Comparison of ENCODE assay signal across 8 mouse cellular contexts in the genomic region with DNA sequence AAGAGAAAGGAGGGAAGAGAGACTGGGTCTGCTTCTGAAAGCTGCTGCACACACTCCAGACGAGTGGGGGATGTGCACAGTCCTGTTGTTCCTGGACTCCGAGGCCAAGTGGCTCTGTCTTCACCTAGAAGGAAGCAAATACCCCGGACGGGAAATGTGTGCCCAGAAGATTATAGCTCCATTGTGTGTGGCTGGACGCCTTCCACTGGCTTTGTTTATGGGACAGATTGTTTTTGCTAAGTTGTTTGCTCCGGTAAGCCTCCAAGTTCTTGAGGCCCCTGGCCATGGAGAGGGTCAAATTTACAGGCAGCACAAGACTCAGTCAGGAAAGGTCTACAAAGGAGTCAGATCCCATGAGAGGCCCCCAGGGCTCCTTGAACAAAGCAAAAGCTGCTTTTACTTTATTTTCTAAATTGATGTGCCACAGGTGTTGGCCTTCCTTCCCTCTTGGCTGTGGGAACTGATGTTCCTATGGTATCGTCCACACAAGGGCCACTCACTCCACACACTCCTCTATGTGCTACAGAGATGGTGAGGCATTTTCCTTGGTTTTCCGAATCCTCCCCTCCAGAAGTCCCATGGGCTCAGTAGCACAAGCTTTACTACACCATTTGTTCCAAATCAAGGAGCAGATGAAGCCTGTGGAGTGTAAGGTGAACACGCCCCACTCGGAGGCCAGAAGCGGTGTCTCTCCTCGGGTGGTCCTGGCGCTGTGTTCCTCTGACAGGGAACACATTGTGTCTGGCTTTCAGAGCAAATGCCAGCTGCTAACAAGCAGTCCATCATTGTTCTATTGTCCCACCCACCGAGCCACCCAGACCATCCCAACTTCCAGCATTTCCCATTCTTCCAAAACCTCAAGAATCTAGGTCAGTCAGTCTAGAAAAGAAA. TPM values are rescaled to one million over a fixed set of nuclear protein-coding genes. Genes with fewer than 3 reads are reported as not detected.
DNase-seq lines count a peak whose midpoint lies in the region; TF ChIP-seq lines count a peak whose summit lies in the region.

No protein-coding gene starts in this region.

- TF ChIP-seq CTCF in layer of hippocampus, adult 2 months (conservative IDR thresholded peaks at IDR 0.05), result 0 out of 2 replicates have a peak, but pooled peaks have one; percentile 3

- peak overlapping the region; percentile 64 for H3K27ac ChIP-seq in layer of hippocampus, adult 2 months

- DNase-seq in layer of hippocampus, adult 2 months (ENCODE audit: low spot score in 2 of 2), result no peak
- no peak for DNase-seq in layer of hippocampus, adult 9-11 months
- peak; percentile 72 to 83 for DNase-seq in heart, adult 9 months (ENCODE audit: low spot score in 2 of 2)
- DNase-seq in kidney, postnatal 14 days, result peak; percentile 69
- peak; percentile 93 for DNase-seq in lung, postnatal 36 days
- no peak for DNase-seq in cerebellum, postnatal 25 days
- DNase-seq in cerebellum, adult 11 months, result no peak
- DNase-seq in natural killer cell, adult 2 months (ENCODE audit: low spot score in 2 of 2), result no peak

- H3K4me3 ChIP-seq in layer of hippocampus, adult 2 months, result no peak overlapping the region

RNA-seq across cellular contexts. Expression of a gene that starts 23.1 kb away (rescaled TPM):
- total RNA-seq in layer of hippocampus, adult 2 months (2021), result 100 to 1,000 TPM; 173 to 185 TPM

Comparison
In these comparisons a context has a peak if more than half of its experiments do, and no peak if none do; other contexts are left out.
1. DNase-seq: peak in heart, adult 9 months (2 of 2), kidney, postnatal 14 days (single experiment) and lung, postnatal 36 days (single experiment); none in layer of hippocampus, adult 2 months (0 of 2), layer of hippocampus, adult 9-11 months (single experiment), cerebellum, postnatal 25 days (0 of 2), cerebellum, adult 11 months (single experiment) and natural killer cell, adult 2 months (0 of 2).